Mouse (Mus musculus): ENCODE results near the gene Tacc2. TPM values are rescaled to one million over a fixed set of nuclear protein-coding genes. Genes with fewer than 3 reads are reported as not detected.
A peak's percentile ranks its signal among the peaks of the same experiment; 100 is the strongest.

Tacc2 gene
- polyA plus RNA-seq, 1 experiment = 44.6 TPM

GRCm38 (mm10) chr7:130799418-130799817 is 222.2 kb downstream of the Tacc2 start:
- no peaks in the 10 kb centered on the region for H3K4me1 ChIP-seq (ENCODE audit: control insufficient read depth, insufficient read depth, low read length)
- H3K27ac ChIP-seq (ENCODE audit: insufficient read depth, low read length) = no peak overlapping the region
- TF ChIP-seq CTCF (IDR thresholded peaks at IDR 0.05; ENCODE audit: extremely low read depth, insufficient read depth, low read length) (no peak), POLR2A (IDR thresholded peaks at IDR 0.05; ENCODE audit: extremely low read depth, insufficient read depth, low read length) (no peak)
- no peak overlapping the region for H3K4me3 ChIP-seq (ENCODE audit: insufficient read depth, low read length)

DNA sequence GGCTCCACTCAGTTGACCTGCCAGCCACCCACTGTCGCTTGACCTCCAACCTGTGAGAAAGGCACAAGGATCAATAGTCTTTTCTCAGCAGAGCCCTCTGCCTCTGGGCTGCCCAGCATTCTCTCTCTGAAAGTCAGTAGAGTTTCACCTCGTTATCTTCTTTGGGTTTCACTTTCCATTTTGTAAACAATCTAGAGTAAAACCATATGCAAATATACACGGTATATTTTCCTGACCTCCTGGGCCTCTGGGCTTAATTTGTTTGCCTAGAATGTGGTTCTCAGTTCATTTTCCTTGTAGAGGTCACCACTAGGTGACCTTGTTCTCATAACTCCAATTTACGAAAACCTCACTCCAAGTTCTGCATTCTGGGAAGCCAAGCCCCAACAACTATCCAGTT is 223.4 kb downstream of the Tacc2 start:
- H3K4me1 ChIP-seq (ENCODE audit: control insufficient read depth, insufficient read depth, low read length) = no peaks in the 10 kb centered on the region
- TF ChIP-seq POLR2A (IDR thresholded peaks at IDR 0.05; ENCODE audit: extremely low read depth, insufficient read depth, low read length) (no peak), CTCF (IDR thresholded peaks at IDR 0.05; ENCODE audit: extremely low read depth, insufficient read depth, low read length) (no peak)
- H3K27ac ChIP-seq (ENCODE audit: insufficient read depth, low read length) = no peak overlapping the region
- H3K4me3 ChIP-seq (ENCODE audit: insufficient read depth, low read length) = no peak overlapping the region

- TF ChIP-seq CTCF (IDR thresholded peaks at IDR 0.05; ENCODE audit: extremely low read depth, insufficient read depth, low read length) (no peak), POLR2A (IDR thresholded peaks at IDR 0.05; ENCODE audit: extremely low read depth, insufficient read depth, low read length) (no peak)
These were observed 224.6 kb downstream of the Tacc2 start for GRCm38 (mm10) chr7:130801811-130802210.

DNA sequence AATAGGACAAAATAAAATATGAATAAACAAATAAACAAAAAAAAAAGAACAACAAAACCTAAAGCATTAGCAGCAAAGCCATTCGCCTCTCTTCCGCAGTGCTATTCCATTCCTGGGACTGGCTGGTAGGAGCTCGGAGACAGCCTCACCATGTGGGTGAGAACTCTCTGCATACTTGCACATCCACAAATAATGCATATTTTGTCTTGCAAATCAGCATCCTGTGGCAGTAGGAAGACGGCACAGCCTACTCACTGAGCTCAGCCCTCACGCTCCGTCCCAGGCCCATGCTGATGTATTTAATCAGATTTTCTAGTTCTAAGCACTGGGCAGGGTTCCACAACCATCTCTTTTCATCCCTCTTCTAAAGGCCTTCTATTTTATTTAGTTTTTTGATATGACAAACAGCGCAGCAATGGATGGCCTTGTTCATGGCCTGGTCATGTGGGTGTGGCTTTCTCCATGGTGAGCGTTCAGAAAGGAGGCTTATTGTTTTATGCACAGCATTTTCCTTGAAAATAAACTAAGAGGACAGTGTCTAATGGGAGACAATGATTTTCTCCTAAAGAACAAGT is 226.1 kb downstream of the Tacc2 start:
- Histone ChIP-seq H3K27ac (ENCODE audit: insufficient read depth, low read length) (no peak overlapping the region), H3K4me3 (ENCODE audit: insufficient read depth, low read length) (no peak overlapping the region), H3K4me1 (ENCODE audit: control insufficient read depth, insufficient read depth, low read length) (peaks cover 3% of the 10 kb centered on the region)
- TF ChIP-seq CTCF (IDR thresholded peaks at IDR 0.05; ENCODE audit: extremely low read depth, insufficient read depth, low read length) = no peak
- no peak for TF ChIP-seq POLR2A (IDR thresholded peaks at IDR 0.05; ENCODE audit: extremely low read depth, insufficient read depth, low read length)

More at GRCm38 (mm10) chr7:130801811-130802210, 224.6 kb downstream of the Tacc2 start:
- Histone ChIP-seq H3K27ac (ENCODE audit: insufficient read depth, low read length) (no peak overlapping the region), H3K4me3 (ENCODE audit: insufficient read depth, low read length) (no peak overlapping the region), H3K4me1 (ENCODE audit: control insufficient read depth, insufficient read depth, low read length) (no peaks in the 10 kb centered on the region)

DNA sequence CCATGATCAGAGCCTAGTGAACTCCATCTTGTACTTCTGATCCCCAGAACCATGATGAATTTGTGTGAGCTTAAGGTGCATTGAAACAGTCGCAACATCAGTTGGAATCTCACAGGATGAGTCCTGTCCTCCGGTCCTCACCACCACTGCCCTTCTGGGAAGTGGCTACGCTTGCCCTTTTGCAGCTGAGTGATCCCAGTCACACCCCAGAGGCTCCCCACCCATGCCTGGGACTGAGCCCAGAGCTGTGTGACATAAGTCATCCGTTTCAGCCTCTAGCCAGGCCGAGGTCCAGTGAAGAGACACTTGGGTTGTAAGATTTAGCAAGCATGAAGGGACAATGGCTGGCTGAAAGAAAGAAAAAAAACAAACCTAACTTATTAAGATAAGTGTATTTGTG is 227.8 kb downstream of the Tacc2 start:
- peaks cover 3% of the 10 kb centered on the region for H3K4me1 ChIP-seq (ENCODE audit: control insufficient read depth, insufficient read depth, low read length)
- no peak overlapping the region for H3K27ac ChIP-seq (ENCODE audit: insufficient read depth, low read length)
- no peak for TF ChIP-seq CTCF (IDR thresholded peaks at IDR 0.05; ENCODE audit: extremely low read depth, insufficient read depth, low read length)
- TF ChIP-seq POLR2A (IDR thresholded peaks at IDR 0.05; ENCODE audit: extremely low read depth, insufficient read depth, low read length) = no peak
- H3K4me3 ChIP-seq (ENCODE audit: insufficient read depth, low read length) = no peak overlapping the region

- TF ChIP-seq POLR2A (IDR thresholded peaks at IDR 0.05; ENCODE audit: extremely low read depth, insufficient read depth, low read length) (0 out of 2 replicates have a peak, but pooled peaks have one; percentile 21), CTCF (IDR thresholded peaks at IDR 0.05; ENCODE audit: extremely low read depth, insufficient read depth, low read length) (no peak)
- peak overlapping the region; percentile 35; the same call in 1 of the 2 replicates for H3K27ac ChIP-seq (ENCODE audit: insufficient read depth, low read length)
These were observed 230.5 kb downstream of the Tacc2 start for GRCm38 (mm10) chr7:130807749-130808148.

GRCm38 (mm10) chr7:130808694-130809093 is 231.5 kb downstream of the Tacc2 start:
- Histone ChIP-seq H3K4me3 (ENCODE audit: insufficient read depth, low read length) (no peak overlapping the region), H3K4me1 (ENCODE audit: control insufficient read depth, insufficient read depth, low read length) (peaks cover 3% of the 10 kb centered on the region), H3K27ac (ENCODE audit: insufficient read depth, low read length) (no peak overlapping the region)
- TF ChIP-seq POLR2A (IDR thresholded peaks at IDR 0.05; ENCODE audit: extremely low read depth, insufficient read depth, low read length) = no peak
- no peak for TF ChIP-seq CTCF (IDR thresholded peaks at IDR 0.05; ENCODE audit: extremely low read depth, insufficient read depth, low read length)

More at GRCm38 (mm10) chr7:130807749-130808148, 230.5 kb downstream of the Tacc2 start:
- H3K4me3 ChIP-seq (ENCODE audit: insufficient read depth, low read length) = no peak overlapping the region
- H3K4me1 ChIP-seq (ENCODE audit: control insufficient read depth, insufficient read depth, low read length) = peaks cover 3% of the 10 kb centered on the region

GRCm38 (mm10) chr7:130810238-130810637 is 233.0 kb downstream of the Tacc2 start:
- TF ChIP-seq CTCF (IDR thresholded peaks at IDR 0.05; ENCODE audit: extremely low read depth, insufficient read depth, low read length) (no peak), POLR2A (IDR thresholded peaks at IDR 0.05; ENCODE audit: extremely low read depth, insufficient read depth, low read length) (no peak)
- H3K27ac ChIP-seq (ENCODE audit: insufficient read depth, low read length) = no peak overlapping the region
- no peak overlapping the region for H3K4me3 ChIP-seq (ENCODE audit: insufficient read depth, low read length)
- peaks cover 3% of the 10 kb centered on the region for H3K4me1 ChIP-seq (ENCODE audit: control insufficient read depth, insufficient read depth, low read length)

GRCm38 (mm10) chr7:130812407-130812806 is 235.2 kb downstream of the Tacc2 start:
- Histone ChIP-seq H3K4me3 (ENCODE audit: insufficient read depth, low read length) (no peak overlapping the region), H3K27ac (ENCODE audit: insufficient read depth, low read length) (no peak overlapping the region), H3K4me1 (ENCODE audit: control insufficient read depth, insufficient read depth, low read length) (peaks cover 3% of the 10 kb centered on the region)
- no peak for TF ChIP-seq POLR2A (IDR thresholded peaks at IDR 0.05; ENCODE audit: extremely low read depth, insufficient read depth, low read length)
- no peak for TF ChIP-seq CTCF (IDR thresholded peaks at IDR 0.05; ENCODE audit: extremely low read depth, insufficient read depth, low read length)

Other genes with a start within 250 kb of the Tacc2 start
- gene Ate1, start 57.1 kb upstream of the Tacc2 start, polyA plus RNA-seq (2012; rRNA removed) = 22.6 and 26.1 TPM in 2 replicates
- 37.1 and 39.2 TPM in 2 replicates for gene Nsmce4a, start 4.3 kb upstream of the Tacc2 start, polyA plus RNA-seq (2012; rRNA removed)
- 0.68 and 0.86 TPM in 2 replicates for gene Btbd16, start 196.6 kb downstream of the Tacc2 start, polyA plus RNA-seq (2012; rRNA removed)

Measured in cortical plate, adult 2 months (tissue).